Comparison of ENCODE assay signal across 11 mouse cellular contexts in genomic region chr11:117347256-117347655, GRCm38 (mm10).
A peak's percentile ranks its signal among the peaks of the same experiment; 100 is the strongest.
DNase-seq lines count a peak whose midpoint lies in the region; ATAC-seq and TF ChIP-seq lines count a peak whose summit lies in the region.
"Had no signal": no experiment of that assay in that cellular context is flagged by ENCODE, and none has a peak within 500 bp of the region (broad histone marks: within the 10 kb centered on the region; RNA-seq: fewer than 3 reads in every experiment).

No protein-coding gene starts in this region.

- no peak for ATAC-seq in heart, embryonic 13.5 days (ENCODE audit: extremely low read depth, insufficient number of reproducible peaks, low FRiP score, low TSS enrichment)
- ATAC-seq in hindbrain, embryonic 15.5 days (ENCODE audit: low FRiP score, low read depth) = no peak
- no peak for ATAC-seq in midbrain, embryonic 16.5 days

- peaks cover 11% of the 10 kb centered on the region for H3K36me3 ChIP-seq in heart, embryonic 13.5 days
- H3K36me3 ChIP-seq in embryonic facial prominence, embryonic 10.5 days (replicated peaks) = peaks cover 29% of the 10 kb centered on the region
- H3K36me3 ChIP-seq in hindbrain, embryonic 15.5 days = peaks cover 8% of the 10 kb centered on the region
- H3K36me3 ChIP-seq in midbrain, embryonic 16.5 days (ENCODE audit: control insufficient read depth, insufficient read depth, low read length) = peaks cover 4% of the 10 kb centered on the region; the same call in 1 of the 2 replicates

- H3K9ac ChIP-seq in heart, embryonic 13.5 days = peak overlapping the region; percentile 33
- peak overlapping the region; percentile 7; the same call in 1 of the 2 replicates for H3K9ac ChIP-seq in hindbrain, embryonic 15.5 days
- peak overlapping the region; percentile 45; the same call in 1 of the 2 replicates for H3K9ac ChIP-seq in midbrain, embryonic 16.5 days (ENCODE audit: low read depth, low read length)

- peak overlapping the region; percentile 36; the same call in 1 of the 2 replicates for H3K27ac ChIP-seq in heart, embryonic 13.5 days (replicated peaks)
- peak overlapping the region; percentile 66 for H3K27ac ChIP-seq in embryonic facial prominence, embryonic 10.5 days (replicated peaks)
- peak overlapping the region; percentile 81 for H3K27ac ChIP-seq in hindbrain, embryonic 15.5 days (replicated peaks)
- peak overlapping the region; percentile 48; the same call in 1 of the 2 replicates for H3K27ac ChIP-seq in midbrain, embryonic 16.5 days (ENCODE audit: low read length)

- WGBS in heart, embryonic 13.5 days = 75% methylated on average over 4 of the region's 4 CpGs
- WGBS in embryonic facial prominence, embryonic 10.5 days = 86% methylated on average over 4 of the region's 4 CpGs
- WGBS in hindbrain, embryonic 15.5 days = 76% methylated on average over 4 of the region's 4 CpGs
- WGBS in midbrain, embryonic 16.5 days = 87% methylated on average over 4 of the region's 4 CpGs
- 89% methylated on average over 4 of the region's 4 CpGs for WGBS in lung, adult 2 months

- H3K4me3 ChIP-seq in heart, embryonic 13.5 days = no peak overlapping the region
- H3K4me3 ChIP-seq in embryonic facial prominence, embryonic 10.5 days = no peak overlapping the region
- no peak overlapping the region for H3K4me3 ChIP-seq in hindbrain, embryonic 15.5 days
- no peak overlapping the region for H3K4me3 ChIP-seq in midbrain, embryonic 16.5 days (ENCODE audit: low read depth, low read length)
- H3K4me3 ChIP-seq in lung, adult 2 months (replicated peaks; ENCODE audit: extremely low read depth, low read depth, low read length) = no peak overlapping the region

- no peaks in the 10 kb centered on the region for H3K27me3 ChIP-seq in heart, embryonic 13.5 days (replicated peaks)
- no peaks in the 10 kb centered on the region for H3K27me3 ChIP-seq in embryonic facial prominence, embryonic 10.5 days (replicated peaks; ENCODE audit: low read depth, poor library complexity, severe bottlenecking)
- no peaks in the 10 kb centered on the region for H3K27me3 ChIP-seq in hindbrain, embryonic 15.5 days
- H3K27me3 ChIP-seq in midbrain, embryonic 16.5 days (ENCODE audit: control insufficient read depth, insufficient read depth, low read depth, low read length) = no peaks in the 10 kb centered on the region

- H3K9me3 ChIP-seq in heart, embryonic 13.5 days = no peaks in the 10 kb centered on the region
- H3K9me3 ChIP-seq in embryonic facial prominence, embryonic 10.5 days = no peaks in the 10 kb centered on the region
- no peaks in the 10 kb centered on the region for H3K9me3 ChIP-seq in hindbrain, embryonic 15.5 days
- no peaks in the 10 kb centered on the region for H3K9me3 ChIP-seq in midbrain, embryonic 16.5 days (replicated peaks; ENCODE audit: control insufficient read depth, low read length, poor library complexity, severe bottlenecking)

- TF ChIP-seq POLR2A in lung, adult 2 months (IDR thresholded peaks at IDR 0.05; ENCODE audit: borderline replicate concordance, extremely low read depth, low read depth, low read length) = no peak

- no peak for TF ChIP-seq CTCF in lung, adult 2 months (IDR thresholded peaks at IDR 0.05; ENCODE audit: insufficient read depth, low read length)

- H3K4me2 ChIP-seq in heart, embryonic 13.5 days = no peak overlapping the region
- H3K4me2 ChIP-seq in hindbrain, embryonic 15.5 days = no peak overlapping the region
- H3K4me2 ChIP-seq in midbrain, embryonic 16.5 days (ENCODE audit: low read length) = no peak overlapping the region

- no peak for DNase-seq in heart, postnatal 4 days
- DNase-seq in embryonic facial prominence, embryonic 10.5 days (ENCODE audit: low spot score) = no peak
- DNase-seq in left cerebral cortex, adult 18-20 months (ENCODE audit: low spot score in 2 of 2) = no peak
- DNase-seq in gastrocnemius, adult 8-10 months (ENCODE audit: low spot score in 2 of 2) = no peak
- DNase-seq in lung, adult 2 months = no peak
- DNase-seq: cerebellum, adult 18-20 months; kidney, postnatal 14 days; thymus, adult 18-20 months had no signal

- H3K4me1 ChIP-seq in heart, embryonic 13.5 days = peaks cover 85% of the 10 kb centered on the region
- peaks cover 87% of the 10 kb centered on the region for H3K4me1 ChIP-seq in embryonic facial prominence, embryonic 10.5 days
- peaks cover 84% of the 10 kb centered on the region for H3K4me1 ChIP-seq in hindbrain, embryonic 15.5 days (replicated peaks)
- H3K4me1 ChIP-seq in midbrain, embryonic 16.5 days (ENCODE audit: control insufficient read depth, insufficient read depth, low read length) = peaks cover 53% of the 10 kb centered on the region
- peaks cover 13% of the 10 kb centered on the region for H3K4me1 ChIP-seq in lung, adult 2 months (ENCODE audit: control insufficient read depth, insufficient read depth, low read length)
